15 mouse cellular contexts compared by ENCODE assay signal in the genomic region with DNA sequence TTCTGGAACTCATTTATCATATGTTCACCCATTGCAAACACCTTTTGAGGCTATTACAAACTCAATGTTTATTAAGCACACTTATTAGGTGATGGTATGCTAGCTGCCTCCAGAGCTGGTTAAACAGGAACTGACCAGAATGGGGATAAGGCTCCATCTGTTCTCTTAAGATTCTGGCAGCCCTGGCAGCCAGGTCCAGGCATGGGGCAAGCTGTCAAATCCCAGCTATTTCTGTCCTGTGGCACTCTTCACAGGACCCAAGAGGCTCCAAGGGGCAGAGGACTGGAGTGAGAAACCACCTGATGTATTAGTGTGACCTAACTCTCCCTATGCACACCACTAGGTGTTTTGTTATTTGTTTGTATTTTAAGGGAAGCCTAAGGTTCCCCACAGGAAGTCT. TPM values are rescaled to one million over a fixed set of nuclear protein-coding genes. Genes with fewer than 3 reads are reported as not detected.
DNase-seq lines count a peak whose midpoint lies in the region; ATAC-seq and TF ChIP-seq lines count a peak whose summit lies in the region.
"Had no signal": no experiment of that assay in that cellular context is flagged by ENCODE, and none has a peak within 500 bp of the region (broad histone marks: within the 10 kb centered on the region; RNA-seq: fewer than 3 reads in every experiment).

No protein-coding gene starts in this region.

- no peak for ATAC-seq in heart, embryonic 12.5 days (ENCODE audit: insufficient number of reproducible peaks, low FRiP score)
- ATAC-seq: forebrain, embryonic 15.5 days had no signal

- intact Hi-C loops in heart, adult 2 months (cut with DNase I), result no loop called here

- H3K4me2 ChIP-seq in heart, embryonic 12.5 days, result no peak overlapping the region
- H3K4me2 ChIP-seq: forebrain, embryonic 15.5 days had no signal

- TF ChIP-seq POLR2A in heart, adult 2 months (IDR thresholded peaks at IDR 0.05; ENCODE audit: insufficient read depth, low read depth, low read length), result no peak

- TF ChIP-seq EP300 in heart, adult 2 months (IDR thresholded peaks at IDR 0.05; ENCODE audit: insufficient read depth, low read depth, low read length), result 0 out of 2 replicates have a peak, but pooled peaks have one; percentile 7

- H3K36me3 ChIP-seq in heart, adult 2 months (ENCODE audit: control insufficient read depth, insufficient read depth, low read length), result no peaks in the 10 kb centered on the region
- H3K36me3 ChIP-seq in heart, embryonic 12.5 days, result no peaks in the 10 kb centered on the region
- H3K36me3 ChIP-seq in forebrain, embryonic 10.5 days (replicated peaks), result no peaks in the 10 kb centered on the region
- H3K36me3 ChIP-seq: embryonic facial prominence, embryonic 10.5 days; forebrain, embryonic 15.5 days had no signal

- DNase-seq in heart, adult 2 months, result peak in 1 of 2 experiments; percentile 27
- DNase-seq in cerebellum, adult 18-20 months, result peak; percentile 80 to 90
- DNase-seq in cerebellum, postnatal 10 days, result peak; percentile 80 to 81
- peak; percentile 21 for DNase-seq in heart, postnatal 4 days
- DNase-seq in Muller cell, postnatal 12 days (ENCODE audit: inconsistent ontology term), result no peak
- DNase-seq in forebrain, embryonic 10.5 days (ENCODE audit: extremely low spot score, low spot score), result no peak
- DNase-seq: kidney, adult 8-10 months; lung, adult 18-20 months; lung, postnatal 36 days; right cerebral cortex, adult 18-20 months; thymus, postnatal 4 days had no signal

- no peak overlapping the region for H3K4me3 ChIP-seq in heart, adult 2 months
- H3K4me3 ChIP-seq in heart, embryonic 12.5 days, result no peak overlapping the region
- no peak overlapping the region for H3K4me3 ChIP-seq in forebrain, embryonic 10.5 days
- H3K4me3 ChIP-seq: embryonic facial prominence, embryonic 10.5 days; forebrain, embryonic 15.5 days had no signal

- TF ChIP-seq CTCF in heart, adult 2 months (IDR thresholded peaks at IDR 0.05), result no peak

- no peaks in the 10 kb centered on the region for H3K79me2 ChIP-seq in heart, adult 2 months (replicated peaks; ENCODE audit: control insufficient read depth, insufficient read depth, low read length)

- H3K27me3 ChIP-seq in heart, adult 2 months (ENCODE audit: control insufficient read depth, insufficient read depth, low read length), result no peaks in the 10 kb centered on the region; the same call in 1 of the 2 replicates
- no peaks in the 10 kb centered on the region for H3K27me3 ChIP-seq in heart, embryonic 12.5 days (replicated peaks)
- no peaks in the 10 kb centered on the region for H3K27me3 ChIP-seq in forebrain, embryonic 10.5 days (ENCODE audit: poor library complexity, severe bottlenecking)
- H3K27me3 ChIP-seq: forebrain, embryonic 15.5 days had no signal

- H3K9me3 ChIP-seq in heart, embryonic 12.5 days (replicated peaks), result no peaks in the 10 kb centered on the region
- H3K9me3 ChIP-seq in forebrain, embryonic 10.5 days, result no peaks in the 10 kb centered on the region
- H3K9me3 ChIP-seq: embryonic facial prominence, embryonic 10.5 days; forebrain, embryonic 15.5 days had no signal

- H3K4me1 ChIP-seq in heart, adult 2 months (ENCODE audit: control insufficient read depth, insufficient read depth, low read length), result no peaks in the 10 kb centered on the region
- H3K4me1 ChIP-seq in heart, embryonic 12.5 days (replicated peaks), result peaks cover 4% of the 10 kb centered on the region; the same call in 1 of the 2 replicates
- no peaks in the 10 kb centered on the region for H3K4me1 ChIP-seq in forebrain, embryonic 10.5 days
- H3K4me1 ChIP-seq: embryonic facial prominence, embryonic 10.5 days; forebrain, embryonic 15.5 days had no signal

- no peak overlapping the region for H3K27ac ChIP-seq in heart, adult 2 months
- H3K27ac ChIP-seq in heart, embryonic 12.5 days (ENCODE audit: poor library complexity, severe bottlenecking), result no peak overlapping the region
- no peak overlapping the region for H3K27ac ChIP-seq in forebrain, embryonic 10.5 days
- H3K27ac ChIP-seq: embryonic facial prominence, embryonic 10.5 days; forebrain, embryonic 15.5 days had no signal

- H3K9ac ChIP-seq in heart, adult 2 months (ENCODE audit: low read depth, low read length), result no peak overlapping the region
- no peak overlapping the region for H3K9ac ChIP-seq in heart, embryonic 12.5 days
- H3K9ac ChIP-seq: forebrain, embryonic 15.5 days had no signal

RNA-seq across cellular contexts. Expression of a gene that starts 38.5 kb away (rescaled TPM):
- 10 to 100 TPM; 19.3 to 21.0 TPM for total RNA-seq in heart, adult 2 months (2021)
- polyA plus RNA-seq in heart, adult 2 months (2012; rRNA removed), result 14.4 and 24.8 TPM in 2 replicates
- 64.2 and 64.6 TPM in 2 replicates for polyA plus RNA-seq in heart, embryonic 12.5 days (2016; fragmentation: Nextera tagmentation; extraction: Ambion mirVana)
- total RNA-seq in heart, postnatal 4 days (2021), result 10 to 100 TPM; 24.0 to 24.2 TPM
- polyA plus RNA-seq in forebrain, embryonic 10.5 days (2016; fragmentation: Nextera tagmentation; extraction: Ambion mirVana), result 94.8 and 102 TPM in 2 replicates

RNA-seq across cellular contexts. Expression of a gene that starts 51.7 kb away (rescaled TPM):
- total RNA-seq in heart, adult 2 months (2021), result 1 to 10 TPM; 3.3 to 4.1 TPM
- polyA plus RNA-seq in heart, adult 2 months (2012; rRNA removed), result 5.3 and 7.0 TPM in 2 replicates
- polyA plus RNA-seq in heart, embryonic 12.5 days (2016; fragmentation: Nextera tagmentation; extraction: Ambion mirVana), result 5.5 TPM in 2 replicates
- total RNA-seq in heart, postnatal 4 days (2021), result 1 to 10 TPM; 2.3 to 3.2 TPM
- polyA plus RNA-seq in forebrain, embryonic 10.5 days (2016; fragmentation: Nextera tagmentation; extraction: Ambion mirVana), result 1.2 and 1.5 TPM in 2 replicates
- total RNA-seq: hematopoietic stem cell, adult 5-6 weeks had no signal

Comparison
In these comparisons a context has a peak if more than half of its experiments do, and no peak if none do; other contexts are left out.
1. DNase-seq: peak in cerebellum, adult 18-20 months (2 of 2), cerebellum, postnatal 10 days (2 of 2) and heart, postnatal 4 days (single experiment); none in Muller cell, postnatal 12 days (single experiment) and forebrain, embryonic 10.5 days (single experiment).